Mouse (Mus musculus) spleen, adult 2 months (tissue): ENCODE results near the gene Tead3. TPM values are rescaled to one million over a fixed set of nuclear protein-coding genes. Genes with fewer than 3 reads are reported as not detected.
"Not testable (repeated sequence)": the region's sequence is repeated elsewhere in the genome, so short reads cannot be mapped to it uniquely, and the experiment has no call there.

Experiments
- DNase-seq, 2 experiments: peaks; one replicate each; pipeline versions ENCODE4 v3.0.0 to v3.0.0-alpha.2; 2012 to 2021; ENCODE audit warnings: low spot score in 2 of 2, low read depth in 1 of 2
- H3K27ac ChIP-seq: fragments of 200-500 bp; 2 replicates; pipeline ENCODE4 v1.5.1; 2012; ENCODE audit warnings: low read length, inconsistent platforms; ENCODE audit not compliant: insufficient read depth
- H3K27me3 ChIP-seq: fragments of 200-500 bp; 2 replicates; pipeline ENCODE4 v1.6.1; 2012; ENCODE audit warnings: mild to moderate bottlenecking, moderate library complexity, low read length, inconsistent platforms; ENCODE audit not compliant: control insufficient read depth, insufficient read depth
- H3K36me3 ChIP-seq: fragments of 200-500 bp; 2 replicates; pipeline ENCODE4 v1.6.1; 2012; ENCODE audit warnings: mild to moderate bottlenecking, low read length, inconsistent platforms; ENCODE audit not compliant: control insufficient read depth, insufficient read depth
- H3K4me1 ChIP-seq: fragments of 200-500 bp; 2 replicates; pipeline ENCODE4 v1.6.1; 2011; ENCODE audit warnings: inconsistent platforms; ENCODE audit not compliant: control insufficient read depth, insufficient read depth, insufficient read length
- H3K4me3 ChIP-seq: fragments of 200-500 bp; 2 replicates; pipeline ENCODE4 v1.5.1; 2011; ENCODE audit warnings: mild to moderate bottlenecking, inconsistent platforms; ENCODE audit not compliant: insufficient read depth, insufficient read length; ENCODE audit errors: extremely low read depth
- CTCF ChIP-seq: fragments of 200-500 bp; IDR thresholded peaks from 2 replicates; pipeline ENCODE4 v1.5.1; 2011; ENCODE audit warnings: mild to moderate bottlenecking, inconsistent platforms; ENCODE audit not compliant: insufficient read depth, insufficient read length, insufficient replicate concordance; ENCODE audit errors: extremely low read depth
- POLR2A ChIP-seq: fragments of 200-500 bp; IDR thresholded peaks from 2 replicates; pipeline ENCODE4 v1.6.1; 2011; ENCODE audit warnings: low read depth, low read length, inconsistent platforms
- WGBS: fragments of 180-500 bp; shearing (Covaris S2); methylation state at CpG from one replicate; pipeline ENCODE4 v1.1.7; 2018; 5-methylcytosine and 5-hydroxymethylcytosine counted together
- polyA plus RNA-seq: library from polyadenylated mRNA; depleted of rRNA; stranded (reverse); fragments of >200 nt; gene quantifications from 2 replicates; pipeline ENCODE4 v1.2.3, GENCODE M21; 2012

Gene Tead3
- polyA plus RNA-seq, 1 experiment: 4.3 TPM

- 46% methylated on average over 22 of the region's 22 CpGs for WGBS
- no peak for TF ChIP-seq POLR2A
- DNase-seq: no peak
- Histone ChIP-seq H3K27ac (peak overlapping the region; percentile 19), H3K36me3 (peaks cover 20% of the 10 kb centered on the region), H3K4me3 (peak overlapping the region; percentile 19; the same call in 1 of the 2 replicates), H3K4me1 (peaks cover 2% of the 10 kb centered on the region; the same call in 1 of the 2 replicates), H3K27me3 (no peaks in the 10 kb centered on the region)
Measured at GRCm38 (mm10) chr17:28327673-28328325, 22.8 kb downstream of the Tead3 start.

- TF ChIP-seq POLR2A: no peak
- no peak for TF ChIP-seq CTCF
- Histone ChIP-seq H3K27me3 (no peaks in the 10 kb centered on the region), H3K4me1 (peaks cover 2% of the 10 kb centered on the region; the same call in 1 of the 2 replicates), H3K4me3 (no peak overlapping the region), H3K36me3 (peaks cover 20% of the 10 kb centered on the region), H3K27ac (no peak overlapping the region)
- WGBS: 93% methylated on average over 3 of the region's 3 CpGs
- no peak for DNase-seq
Measured at GRCm38 (mm10) chr17:28326951-28327350, 23.7 kb downstream of the Tead3 start.

- Histone ChIP-seq H3K27ac (no peak overlapping the region), H3K4me3 (no peak overlapping the region), H3K36me3 (peaks cover 12% of the 10 kb centered on the region), H3K4me1 (peaks cover 2% of the 10 kb centered on the region; the same call in 1 of the 2 replicates), H3K27me3 (no peaks in the 10 kb centered on the region)
- 97% methylated on average over 8 of the region's 8 CpGs for WGBS
- no peak for DNase-seq
- TF ChIP-seq POLR2A: no peak
- TF ChIP-seq CTCF: no peak
Measured at GRCm38 (mm10) chr17:28325751-28326150, 24.9 kb downstream of the Tead3 start.

GRCm38 (mm10) chr17:28324416-28324815, 26.2 kb downstream of the Tead3 start:
- H3K4me3 ChIP-seq, DNase-seq, H3K27me3 ChIP-seq, H3K27ac ChIP-seq, H3K36me3 ChIP-seq, H3K4me1 ChIP-seq: not testable (repeated sequence)
- 96% methylated on average over 7 of the region's 7 CpGs for WGBS

GRCm38 (mm10) chr17:28323786-28324185, 26.8 kb downstream of the Tead3 start:
- DNase-seq: no peak
- H3K36me3 ChIP-seq: peaks cover 2% of the 10 kb centered on the region; the same call in 1 of the 2 replicates
- H3K4me3 ChIP-seq: no peak overlapping the region
- H3K27ac ChIP-seq: no peak overlapping the region
- no peaks in the 10 kb centered on the region; the same call in 1 of the 2 replicates for H3K4me1 ChIP-seq
- no peaks in the 10 kb centered on the region for H3K27me3 ChIP-seq
- 94% methylated on average over 8 of the region's 8 CpGs for WGBS
- TF ChIP-seq POLR2A: no peak
- no peak for TF ChIP-seq CTCF

- Histone ChIP-seq H3K36me3 (peaks cover 6% of the 10 kb centered on the region; the same call in 1 of the 2 replicates), H3K4me1 (no peaks in the 10 kb centered on the region), H3K27me3 (no peaks in the 10 kb centered on the region), H3K27ac (no peak overlapping the region), H3K4me3 (no peak overlapping the region)
- WGBS: 96% methylated on average over 4 of the region's 4 CpGs
- TF ChIP-seq POLR2A (no peak), CTCF (no peak)
- no peak for DNase-seq
Measured at GRCm38 (mm10) chr17:28321700-28322099, 28.9 kb downstream of the Tead3 start.

GRCm38 (mm10) chr17:28317725-28318124, 32.9 kb downstream of the Tead3 start:
- H3K4me1 ChIP-seq: no peaks in the 10 kb centered on the region
- TF ChIP-seq CTCF: no peak
- no peak for TF ChIP-seq POLR2A
- DNase-seq: no peak
- H3K36me3 ChIP-seq: peaks cover 6% of the 10 kb centered on the region; the same call in 1 of the 2 replicates
- no peaks in the 10 kb centered on the region for H3K27me3 ChIP-seq
- 87% methylated on average over 9 of the region's 9 CpGs for WGBS
- no peak overlapping the region for H3K4me3 ChIP-seq
- H3K27ac ChIP-seq: no peak overlapping the region
